Mouse (Mus musculus) embryonic facial prominence, embryonic 10.5 days (tissue): ENCODE results near the gene Tmem238l. TPM values are rescaled to one million over a fixed set of nuclear protein-coding genes. Genes with fewer than 3 reads are reported as not detected.

Source experiments
- DNase-seq: peaks from one replicate; pipeline ENCODE4 v3.0.0-alpha.2; 2017; ENCODE audit warnings: low spot score
- H3K27ac ChIP-seq: fragments of 300-500 bp; sonication (generic); replicated peaks from 2 replicates; pipeline ENCODE4 v1.5.1; 2016; ENCODE audit warnings: mild to moderate bottlenecking
- H3K27me3 ChIP-seq: fragments of 300-500 bp; sonication (generic); replicated peaks from 2 replicates; pipeline ENCODE4 v1.6.1; 2016; ENCODE audit warnings: low read depth, mild to moderate bottlenecking; ENCODE audit not compliant: poor library complexity, severe bottlenecking
- H3K36me3 ChIP-seq: fragments of 300-500 bp; sonication (generic); replicated peaks from 2 replicates; pipeline ENCODE4 v1.6.1; 2016; ENCODE audit warnings: mild to moderate bottlenecking, moderate library complexity
- H3K4me1 ChIP-seq: fragments of 300-500 bp; sonication (generic); 2 replicates; pipeline ENCODE4 v1.6.1; 2016
- H3K4me3 ChIP-seq: fragments of 300-500 bp; sonication (generic); 2 replicates; pipeline ENCODE4 v1.5.1; 2016; ENCODE audit warnings: mild to moderate bottlenecking, moderate library complexity
- H3K9me3 ChIP-seq: fragments of 300-500 bp; sonication (generic); 2 replicates; pipeline ENCODE4 v1.6.1; 2016; ENCODE audit warnings: mild to moderate bottlenecking
- WGBS: fragments of 180-500 bp; shearing (Covaris S2); methylation state at CpG from one replicate; pipeline ENCODE4 v1.1.7; 2016; 5-methylcytosine and 5-hydroxymethylcytosine counted together
- polyA plus RNA-seq: library from polyadenylated mRNA; unstranded; fragments of >200 nt; fragmentation: Nextera tagmentation; extraction: Ambion mirVana; gene quantifications from 2 replicates; pipeline ENCODE4 v1.2.1, GENCODE M21; 2016

Tmem238l gene
- polyA plus RNA-seq, 1 experiment from 2014 or later: not detected

- H3K27ac ChIP-seq: no peak overlapping the region
- H3K4me1 ChIP-seq: peaks cover 21% of the 10 kb centered on the region
- H3K36me3 ChIP-seq: no peaks in the 10 kb centered on the region
- 10% methylated on average over 4 of the region's 4 CpGs for whole genome bisulfite sequencing
- no peak overlapping the region for H3K4me3 ChIP-seq
- no peak for DNase-seq
- H3K9me3 ChIP-seq: no peaks in the 10 kb centered on the region
- H3K27me3 ChIP-seq: peaks cover 5% of the 10 kb centered on the region
Measured at GRCm38 (mm10) chr11:67011635-67012034, 55.2 kb downstream of the Tmem238l start.

Other genes with a start within 250 kb of the Tmem238l start
- gene Pirt, start 44.7 kb upstream of the Tmem238l start, polyA plus RNA-seq: 0.40 and 2.2 TPM in 2 replicates
- gene Tmem220, start 68.5 kb downstream of the Tmem238l start, polyA plus RNA-seq: 0.69 and 1.2 TPM in 2 replicates
- 30.4 and 32.6 TPM in 2 replicates for gene Adprm, start 96.0 kb downstream of the Tmem238l start, polyA plus RNA-seq
- 23.7 and 26.4 TPM in 2 replicates for gene Sco1, start 96.0 kb downstream of the Tmem238l start, polyA plus RNA-seq
- 0.21 and 0.30 TPM in 2 replicates for gene Myh3, start 121.7 kb downstream of the Tmem238l start, polyA plus RNA-seq
- 0.04 TPM in 1 of 2 replicates, not detected in the other for gene Myh2, start 214.4 kb downstream of the Tmem238l start, polyA plus RNA-seq
- gene Myh1, start 243.4 kb downstream of the Tmem238l start, polyA plus RNA-seq: not detected in 2 replicates